Comparison of ENCODE assay signal across 11 mouse cellular contexts in the genomic region with DNA sequence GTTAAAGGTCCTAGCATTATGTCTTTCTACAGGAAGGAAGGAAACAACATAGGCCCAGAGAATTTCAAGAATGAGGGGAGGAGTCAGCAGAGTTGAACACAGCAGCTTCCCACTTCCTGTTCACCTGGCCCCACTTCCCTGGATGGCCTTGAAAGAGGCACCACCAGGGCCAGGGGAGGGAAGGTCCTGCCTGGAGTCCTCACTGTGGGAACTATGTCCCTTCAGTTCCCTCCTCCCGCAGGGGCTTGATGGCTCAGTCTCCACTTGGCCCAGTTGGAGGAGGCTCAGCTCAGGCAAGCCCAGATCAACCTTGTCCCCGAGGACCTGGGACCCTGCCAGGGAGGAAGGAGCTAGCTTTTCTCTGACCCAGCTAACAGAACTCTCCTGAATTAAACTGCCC.
DNase-seq lines count a peak whose midpoint lies in the region; ATAC-seq and TF ChIP-seq lines count a peak whose summit lies in the region.
"Had no signal": no experiment of that assay in that cellular context is flagged by ENCODE, and none has a peak within 500 bp of the region (broad histone marks: within the 10 kb centered on the region; RNA-seq: fewer than 3 reads in every experiment).

No protein-coding gene starts in this region.

- no peak overlapping the region for H3K27ac ChIP-seq in kidney, postnatal 0 days
- H3K27ac ChIP-seq in midbrain, postnatal 0 days (ENCODE audit: low read depth, low read length) = no peak overlapping the region
- H3K27ac ChIP-seq: heart, embryonic 13.5 days had no signal

- H3K9me3 ChIP-seq in kidney, postnatal 0 days (replicated peaks; ENCODE audit: low read length) = no peaks in the 10 kb centered on the region
- H3K9me3 ChIP-seq in midbrain, postnatal 0 days (ENCODE audit: low read length) = no peaks in the 10 kb centered on the region
- H3K9me3 ChIP-seq: G1E; heart, embryonic 13.5 days had no signal

- no peak overlapping the region for H3K4me3 ChIP-seq in kidney, postnatal 0 days (replicated peaks; ENCODE audit: low read depth, low read length)
- no peak overlapping the region for H3K4me3 ChIP-seq in midbrain, postnatal 0 days (ENCODE audit: low read depth, low read length)
- H3K4me3 ChIP-seq: heart, embryonic 13.5 days had no signal

- no peak for TF ChIP-seq CTCF in kidney, postnatal 0 days (IDR thresholded peaks at IDR 0.05; ENCODE audit: low read depth)
- TF ChIP-seq CTCF in midbrain, postnatal 0 days (IDR thresholded peaks at IDR 0.05) = no peak

- WGBS in kidney, postnatal 0 days = 63% methylated on average over 2 of the region's 2 CpGs
- 78% methylated on average over 2 of the region's 2 CpGs for WGBS in midbrain, postnatal 0 days

- no peak overlapping the region for H3K4me2 ChIP-seq in kidney, postnatal 0 days (ENCODE audit: low read length)
- no peak overlapping the region for H3K4me2 ChIP-seq in midbrain, postnatal 0 days (ENCODE audit: low read depth, low read length, poor library complexity, severe bottlenecking)
- H3K4me2 ChIP-seq: heart, embryonic 13.5 days had no signal

- H3K27me3 ChIP-seq in kidney, postnatal 0 days (ENCODE audit: insufficient read depth, low read length) = 0 out of 2 replicates have a peak, but pooled peaks cover 6% of the 10 kb centered on the region
- peaks cover 36% of the 10 kb centered on the region for H3K27me3 ChIP-seq in midbrain, postnatal 0 days (ENCODE audit: insufficient read depth, low read length)

- no peak for ATAC-seq in kidney, postnatal 0 days (replicated peaks; ENCODE audit: low FRiP score, low read depth)
- no peak for ATAC-seq in midbrain, postnatal 0 days (ENCODE audit: low FRiP score)

- peak; percentile 49 for DNase-seq in kidney, postnatal 0 days (ENCODE audit: low spot score)
- no peak for DNase-seq in kidney, adult 8-10 months
- peak; percentile 24 for DNase-seq in 416B (ENCODE audit: low read depth)
- peak; percentile 95 for DNase-seq in R1 (ENCODE audit: low read depth, low spot score)
- peak; percentile 49 to 53 for DNase-seq in heart, postnatal 10 days
- DNase-seq in right cerebral cortex, postnatal 36 days (ENCODE audit: low spot score in 2 of 2) = no peak
- no peak for DNase-seq in spleen, postnatal 4 days (ENCODE audit: low spot score in 2 of 2)
- DNase-seq in midbrain, postnatal 0 days (ENCODE audit: low spot score) = no peak
- DNase-seq: right cerebral cortex, postnatal 14 days had no signal

- H3K4me1 ChIP-seq in kidney, postnatal 0 days (replicated peaks; ENCODE audit: insufficient read depth, low read length) = no peaks in the 10 kb centered on the region
- H3K4me1 ChIP-seq in midbrain, postnatal 0 days (ENCODE audit: insufficient read depth, low read length) = 0 out of 2 replicates have a peak, but pooled peaks cover 3% of the 10 kb centered on the region

- no peaks in the 10 kb centered on the region for H3K36me3 ChIP-seq in kidney, postnatal 0 days (ENCODE audit: insufficient read depth, low read length)
- no peaks in the 10 kb centered on the region for H3K36me3 ChIP-seq in midbrain, postnatal 0 days (ENCODE audit: insufficient read depth, low read length)
- H3K36me3 ChIP-seq: G1E; heart, embryonic 13.5 days had no signal

- intact Hi-C loops in heart, postnatal 10 days (cut with DNase I) = no loop called here

- no peak overlapping the region for H3K9ac ChIP-seq in kidney, postnatal 0 days (ENCODE audit: low read depth, low read length)
- no peak overlapping the region for H3K9ac ChIP-seq in midbrain, postnatal 0 days (replicated peaks; ENCODE audit: low read length, poor library complexity, severe bottlenecking)
- H3K9ac ChIP-seq: heart, embryonic 13.5 days had no signal

Comparison
In these comparisons a context has a peak if more than half of its experiments do, and no peak if none do; other contexts are left out.
1. DNase-seq: peak in kidney, postnatal 0 days (single experiment), 416B (single experiment), R1 (single experiment) and heart, postnatal 10 days (2 of 2); none in kidney, adult 8-10 months (0 of 2), right cerebral cortex, postnatal 36 days (0 of 2), spleen, postnatal 4 days (0 of 2) and midbrain, postnatal 0 days (single experiment).